Comparison of ENCODE assay signal across 9 mouse cellular contexts in the genomic region with DNA sequence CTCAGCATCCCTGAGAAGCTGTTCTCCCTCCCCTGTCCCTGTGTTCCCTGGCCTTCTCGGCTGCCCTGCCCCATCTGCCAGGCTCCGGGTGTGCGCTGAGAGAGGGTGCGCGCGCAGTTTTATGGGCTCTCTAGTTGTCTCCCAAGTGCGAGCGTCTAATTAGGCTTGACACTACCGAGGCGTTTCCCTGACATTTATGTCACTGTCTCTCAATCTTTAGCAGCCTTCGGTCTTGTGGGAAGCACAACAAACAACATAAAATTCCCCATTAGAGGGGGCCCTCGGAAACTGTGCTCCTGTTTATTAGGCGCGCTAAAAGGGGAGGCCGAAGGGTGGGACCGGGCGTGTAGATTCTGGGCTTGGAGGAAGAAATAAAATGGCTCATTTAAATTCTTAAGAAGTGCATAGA.
DNase-seq lines count a peak whose midpoint lies in the region; ATAC-seq and TF ChIP-seq lines count a peak whose summit lies in the region.
"Had no signal": no experiment of that assay in that cellular context is flagged by ENCODE, and none has a peak within 500 bp of the region (broad histone marks: within the 10 kb centered on the region; RNA-seq: fewer than 3 reads in every experiment).

No protein-coding gene starts in this region.

- peak overlapping the region; percentile 32 for H3K4me3 ChIP-seq in forebrain, postnatal 0 days (ENCODE audit: low read depth, low read length)
- H3K4me3 ChIP-seq in limb, embryonic 13.5 days, result peak overlapping the region; percentile 38
- peak overlapping the region; percentile 22; the same call in 1 of the 2 replicates for H3K4me3 ChIP-seq in neural tube, embryonic 12.5 days

- H3K4me1 ChIP-seq in forebrain, postnatal 0 days (ENCODE audit: insufficient read depth), result peaks cover 9% of the 10 kb centered on the region
- peaks cover 48% of the 10 kb centered on the region for H3K4me1 ChIP-seq in limb, embryonic 13.5 days
- peaks cover 38% of the 10 kb centered on the region for H3K4me1 ChIP-seq in neural tube, embryonic 12.5 days

- peak overlapping the region; percentile 39 for H3K9ac ChIP-seq in forebrain, postnatal 0 days
- H3K9ac ChIP-seq in limb, embryonic 13.5 days, result peak overlapping the region; percentile 45; the same call in 1 of the 2 replicates
- H3K9ac ChIP-seq in neural tube, embryonic 12.5 days, result no peak overlapping the region

- H3K27me3 ChIP-seq in forebrain, postnatal 0 days (ENCODE audit: insufficient read depth, low read length), result no peaks in the 10 kb centered on the region
- H3K27me3 ChIP-seq in limb, embryonic 13.5 days, result no peaks in the 10 kb centered on the region
- no peaks in the 10 kb centered on the region for H3K27me3 ChIP-seq in neural tube, embryonic 12.5 days (replicated peaks)

- H3K9me3 ChIP-seq in forebrain, postnatal 0 days (ENCODE audit: low read length), result no peaks in the 10 kb centered on the region
- no peaks in the 10 kb centered on the region; the same call in 1 of the 2 replicates for H3K9me3 ChIP-seq in limb, embryonic 13.5 days
- H3K9me3 ChIP-seq in neural tube, embryonic 12.5 days, result no peaks in the 10 kb centered on the region

- peak; percentile 35 to 49 for DNase-seq in layer of hippocampus, postnatal 10 days (ENCODE audit: low spot score in 2 of 2)
- no peak for DNase-seq in layer of hippocampus, adult 8-10 months (ENCODE audit: low spot score in 2 of 2)
- DNase-seq in forebrain, postnatal 0 days, result peak; percentile 76
- no peak for DNase-seq in adrenal gland, postnatal 4 days (ENCODE audit: low spot score in 2 of 2)

- TF ChIP-seq CTCF in forebrain, postnatal 0 days (IDR thresholded peaks at IDR 0.05; ENCODE audit: low read depth), result no peak

- ATAC-seq in common myeloid progenitor, adult 5-6 weeks (replicated peaks; ENCODE audit: low read depth, poor library complexity, severe bottlenecking), result peak; percentile 56
- peak; percentile 86 for ATAC-seq in forebrain, postnatal 0 days
- peak; percentile 41; the same call in 1 of the 2 replicates for ATAC-seq in limb, embryonic 13.5 days (ENCODE audit: low FRiP score, low read depth)
- peak; percentile 90 for ATAC-seq in neural tube, embryonic 12.5 days (ENCODE audit: low FRiP score, low read depth)
- no peak for ATAC-seq in activated CD4-positive, CD25-positive, alpha-beta regulatory T cell, adult 4 months

- H3K36me3 ChIP-seq in forebrain, postnatal 0 days (ENCODE audit: insufficient read depth), result no peaks in the 10 kb centered on the region
- no peaks in the 10 kb centered on the region for H3K36me3 ChIP-seq in limb, embryonic 13.5 days
- H3K36me3 ChIP-seq in neural tube, embryonic 12.5 days, result no peaks in the 10 kb centered on the region

- no peak overlapping the region for H3K27ac ChIP-seq in forebrain, postnatal 0 days (ENCODE audit: low read depth, low read length)
- peak overlapping the region; percentile 34; the same call in 1 of the 2 replicates for H3K27ac ChIP-seq in limb, embryonic 13.5 days
- H3K27ac ChIP-seq in neural tube, embryonic 12.5 days, result no peak overlapping the region
- H3K27ac ChIP-seq: macrophage had no signal

- 3% methylated on average over 17 of the region's 17 CpGs for WGBS in forebrain, postnatal 0 days
- 2% methylated on average over 17 of the region's 17 CpGs for WGBS in limb, embryonic 13.5 days
- WGBS in neural tube, embryonic 12.5 days, result 2% methylated on average over 17 of the region's 17 CpGs

- H3K4me2 ChIP-seq in forebrain, postnatal 0 days (ENCODE audit: low read depth), result peak overlapping the region; percentile 57
- peak overlapping the region; percentile 68 for H3K4me2 ChIP-seq in limb, embryonic 13.5 days (replicated peaks)
- H3K4me2 ChIP-seq in neural tube, embryonic 12.5 days (replicated peaks), result peak overlapping the region; percentile 61

Comparison
In these comparisons a context has a peak if more than half of its experiments do, and no peak if none do; other contexts are left out.
1. DNase-seq: peak in layer of hippocampus, postnatal 10 days (2 of 2) and forebrain, postnatal 0 days (single experiment); none in layer of hippocampus, adult 8-10 months (0 of 2) and adrenal gland, postnatal 4 days (0 of 2).
2. Peak in every context shown above with its lines, with median percentiles within 50 percentile points of each other: H3K4me2 ChIP-seq and H3K4me3 ChIP-seq.